8 mouse cellular contexts compared by ENCODE assay signal in the genomic region with DNA sequence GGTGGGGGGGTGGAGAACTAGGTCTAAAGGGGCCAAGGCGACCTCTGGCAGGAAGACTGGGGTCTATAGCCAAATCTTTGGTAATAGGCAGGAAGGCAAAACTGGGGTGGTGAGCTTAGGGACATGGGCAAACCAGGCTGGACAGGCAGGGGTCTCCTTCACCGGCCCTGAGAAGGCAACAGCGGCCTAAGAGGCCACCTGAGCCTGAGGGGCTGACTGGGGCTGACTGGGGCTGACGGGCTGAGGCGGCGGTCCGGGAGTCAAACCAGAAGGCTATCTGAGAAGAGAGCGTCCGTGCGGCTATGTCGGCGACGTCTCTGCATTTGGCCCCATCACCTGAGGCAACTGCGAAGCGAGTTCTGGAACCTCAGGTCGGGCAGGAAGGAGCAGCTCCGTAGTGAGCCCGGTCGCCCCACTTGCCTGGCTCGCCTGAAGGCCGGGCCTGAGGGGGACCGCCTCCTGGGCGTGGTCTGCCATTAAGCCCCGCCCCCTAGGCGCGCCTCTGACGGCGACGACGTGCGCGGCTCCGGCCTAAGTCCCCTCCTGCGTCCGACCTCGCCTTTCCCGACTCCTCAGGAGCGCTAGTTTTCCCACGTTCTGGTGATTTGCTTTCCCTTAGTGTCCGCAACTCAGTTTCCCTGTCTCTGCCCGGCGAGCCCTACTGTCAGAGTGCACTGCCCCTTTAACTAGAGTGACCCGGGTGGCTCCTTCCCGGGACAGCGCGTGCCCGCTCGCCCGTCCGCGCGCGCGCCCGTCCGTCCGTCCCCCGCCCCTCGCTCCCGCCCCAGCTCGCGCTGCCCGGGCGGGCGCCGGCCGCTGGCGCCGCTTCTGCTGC. TPM values are rescaled to one million over a fixed set of nuclear protein-coding genes. Genes with fewer than 3 reads are reported as not detected.
DNase-seq lines count a peak whose midpoint lies in the region; ATAC-seq and TF ChIP-seq lines count a peak whose summit lies in the region.

A gene (minus strand): TSS at position 434 of the 835 bp plus-strand sequence.
A gene (plus strand): TSS at position 827 of the 835 bp plus-strand sequence.

- TF ChIP-seq CTCF in G1E (IDR thresholded peaks at IDR 0.05; ENCODE audit: low read depth, low read length) = no peak
- no peak for TF ChIP-seq CTCF in forebrain, postnatal 0 days (IDR thresholded peaks at IDR 0.05; ENCODE audit: low read depth)

- H3K4me1 ChIP-seq in G1E (ENCODE audit: insufficient read depth, low read depth, low read length) = peaks cover 27% of the 10 kb centered on the region
- H3K4me1 ChIP-seq in forebrain, postnatal 0 days (ENCODE audit: insufficient read depth) = peaks cover 8% of the 10 kb centered on the region; the same call in 1 of the 2 replicates
- peaks cover 22% of the 10 kb centered on the region for H3K4me1 ChIP-seq in lung, embryonic 16.5 days (replicated peaks; ENCODE audit: control insufficient read depth, insufficient read depth, low read length)

- H3K27ac ChIP-seq in forebrain, postnatal 0 days (ENCODE audit: low read depth, low read length) = peak within 1 kb of the TSS; percentile 75
- H3K27ac ChIP-seq in lung, embryonic 16.5 days (ENCODE audit: low read length) = peak within 1 kb of the TSS; percentile 98

- DNase-seq in G1E (ENCODE audit: low spot score) = peak; percentile 93
- DNase-seq in cerebellum, adult 18-20 months = peak; percentile 94 to 99
- peak; percentile 96 for DNase-seq in forebrain, postnatal 0 days
- DNase-seq in heart, postnatal 4 days = peak; percentile 98
- peak; percentile 81 for DNase-seq in layer of hippocampus, adult 9-10 months (ENCODE audit: low spot score)
- peak; percentile 89 for DNase-seq in ovary, postnatal 10 days (ENCODE audit: low spot score)
- peak; percentile 94 to 97 for DNase-seq in thymus, postnatal 10 days (ENCODE audit: low spot score in 2 of 2)

- peak within 1 kb of the TSS; percentile 80 for H3K9ac ChIP-seq in forebrain, postnatal 0 days
- H3K9ac ChIP-seq in lung, embryonic 16.5 days (ENCODE audit: low read length) = peak within 1 kb of the TSS; percentile 96

- peaks cover 29% of the 10 kb centered on the region for H3K36me3 ChIP-seq in G1E (replicated peaks)
- peaks cover 20% of the 10 kb centered on the region for H3K36me3 ChIP-seq in forebrain, postnatal 0 days (ENCODE audit: insufficient read depth)
- H3K36me3 ChIP-seq in lung, embryonic 16.5 days (ENCODE audit: control insufficient read depth, insufficient read depth, low read length) = peaks cover 14% of the 10 kb centered on the region

- H3K4me3 ChIP-seq in G1E (ENCODE audit: low read depth, low read length) = peak within 1 kb of the TSS; percentile 82
- peak within 1 kb of the TSS; percentile 91 for H3K4me3 ChIP-seq in forebrain, postnatal 0 days (ENCODE audit: low read depth, low read length)
- peak within 1 kb of the TSS; percentile 94 for H3K4me3 ChIP-seq in lung, embryonic 16.5 days (ENCODE audit: low read length)

- H3K9me3 ChIP-seq in G1E (replicated peaks) = no peaks in the 10 kb centered on the region
- H3K9me3 ChIP-seq in forebrain, postnatal 0 days (ENCODE audit: low read length) = no peaks in the 10 kb centered on the region
- no peaks in the 10 kb centered on the region for H3K9me3 ChIP-seq in lung, embryonic 16.5 days (ENCODE audit: control insufficient read depth, low read length)

- peak within 1 kb of the TSS; percentile 90 for H3K4me2 ChIP-seq in forebrain, postnatal 0 days (ENCODE audit: low read depth)
- H3K4me2 ChIP-seq in lung, embryonic 16.5 days (ENCODE audit: low read depth, low read length) = peak within 1 kb of the TSS; percentile 87

- 3% methylated on average over 68 of the region's 69 CpGs for WGBS in forebrain, postnatal 0 days
- under 1% methylated on average over 69 of the region's 69 CpGs for WGBS in lung, embryonic 16.5 days

- ATAC-seq in G1E (ENCODE audit: extremely low read depth, insufficient number of reproducible peaks, low FRiP score, poor library complexity, severe bottlenecking) = peak; percentile 91
- peak; percentile 99 for ATAC-seq in forebrain, postnatal 0 days
- ATAC-seq in lung, embryonic 16.5 days (ENCODE audit: low read depth) = peak; percentile 96

- no peaks in the 10 kb centered on the region for H3K27me3 ChIP-seq in G1E (ENCODE audit: insufficient read depth, low read length)
- no peaks in the 10 kb centered on the region for H3K27me3 ChIP-seq in forebrain, postnatal 0 days (ENCODE audit: insufficient read depth, low read length)
- no peaks in the 10 kb centered on the region for H3K27me3 ChIP-seq in lung, embryonic 16.5 days (ENCODE audit: control insufficient read depth, insufficient read depth, low read depth, low read length)

RNA-seq across cellular contexts. Expression of the first gene that starts in this region (rescaled TPM):
- total RNA-seq in G1E (2014; fragmentation: Nextera tagmentation) (3.7 and 5.2 TPM in 2 replicates), G1E (2017) (0.93 and 1.2 TPM in 2 replicates)
- polyA plus RNA-seq in G1E (2012) = 0.24 and 0.36 TPM in 2 replicates
- total RNA-seq in forebrain, postnatal 0 days (2014; rRNA removed) = 0.62 and 0.69 TPM in 2 replicates
- 1.5 and 2.1 TPM in 2 replicates for polyA plus RNA-seq in forebrain, postnatal 0 days (2015; fragmentation: Nextera tagmentation; extraction: Ambion mirVana)
- total RNA-seq in heart, postnatal 4 days (2021) = 1 to 10 TPM; 1.7 to 2.2 TPM
- polyA plus RNA-seq in lung, embryonic 16.5 days (2015; fragmentation: Nextera tagmentation; extraction: Ambion mirVana) = 1.5 and 1.9 TPM in 2 replicates

RNA-seq across cellular contexts. Expression of the second gene that starts in this region (rescaled TPM):
- total RNA-seq in G1E (2014; fragmentation: Nextera tagmentation) (11.6 and 11.7 TPM in 2 replicates), G1E (2017) (12.3 and 13.9 TPM in 2 replicates)
- 30.4 and 38.8 TPM in 2 replicates for polyA plus RNA-seq in G1E (2012)
- total RNA-seq in forebrain, postnatal 0 days (2014; rRNA removed) = 16.8 and 25.9 TPM in 2 replicates
- polyA plus RNA-seq in forebrain, postnatal 0 days (2015; fragmentation: Nextera tagmentation; extraction: Ambion mirVana) = 1.1 and 1.2 TPM in 2 replicates
- total RNA-seq in heart, postnatal 4 days (2021) = 100 to 1,000 TPM; 238 to 241 TPM
- 3.2 and 3.4 TPM in 2 replicates for polyA plus RNA-seq in lung, embryonic 16.5 days (2015; fragmentation: Nextera tagmentation; extraction: Ambion mirVana)

Comparison
In these comparisons a context has a peak if more than half of its experiments do, and no peak if none do; other contexts are left out.
1. Peak in every context shown above with its lines: DNase-seq, ATAC-seq, H3K4me3 ChIP-seq and H3K27ac ChIP-seq.